Mouse (Mus musculus): ENCODE measurements around the gene Muc15.

GRCm38 (mm10) chr2:110726106-110726505, 5.0 kb downstream of the Muc15 start:
- TF ChIP-seq CTCF (IDR thresholded peaks at IDR 0.05; ENCODE audit: low read depth) (no peak), EP300 (IDR thresholded peaks at IDR 0.05; ENCODE audit: low read depth) (no peak)
